Mouse (Mus musculus) small intestine, adult 2 months (tissue): ENCODE data around the gene Krt87. TPM values are rescaled to one million over a fixed set of nuclear protein-coding genes. Genes with fewer than 3 reads are reported as not detected.

Experiments used
- H3K27ac ChIP-seq: fragments of 200-500 bp; 2 replicates; pipeline ENCODE4 v1.5.1; 2012; ENCODE audit warnings: low read depth, low read length, control low read depth, inconsistent platforms; ENCODE audit not compliant: insufficient read depth
- H3K27me3 ChIP-seq: fragments of 200-500 bp; 2 replicates; pipeline ENCODE4 v1.6.1; 2012; ENCODE audit warnings: mild to moderate bottlenecking, moderate library complexity, low read length, inconsistent platforms; ENCODE audit not compliant: control insufficient read depth, insufficient read depth
- H3K36me3 ChIP-seq: fragments of 200-500 bp; 2 replicates; pipeline ENCODE4 v1.6.1; 2012; ENCODE audit warnings: mild to moderate bottlenecking, low read length, control low read depth, inconsistent platforms; ENCODE audit not compliant: control insufficient read depth, insufficient read depth
- H3K4me1 ChIP-seq: fragments of 200-500 bp; 2 replicates; pipeline ENCODE4 v1.6.1; 2012; ENCODE audit warnings: low read length, inconsistent platforms, mixed read lengths; ENCODE audit not compliant: control insufficient read depth, insufficient read depth, insufficient read length
- H3K4me3 ChIP-seq: fragments of 200-500 bp; 2 replicates; pipeline ENCODE4 v1.5.1; 2012; ENCODE audit warnings: low read depth, mild to moderate bottlenecking, control low read depth, inconsistent platforms, low read length, moderate library complexity
- CTCF ChIP-seq: fragments of 200-500 bp; IDR thresholded peaks from 2 replicates; pipeline ENCODE4 v1.5.1; 2012; ENCODE audit warnings: low read depth, mild to moderate bottlenecking, control low read depth, inconsistent platforms, low read length, moderate library complexity, mixed read lengths; ENCODE audit not compliant: insufficient replicate concordance, insufficient read length; ENCODE audit errors: extremely low read depth
- POLR2A ChIP-seq: fragments of 200-500 bp; IDR thresholded peaks from 2 replicates; pipeline ENCODE4 v1.6.1; 2012; ENCODE audit warnings: low read depth, mild to moderate bottlenecking, control low read depth, inconsistent platforms, low read length, moderate library complexity
- WGBS: fragments of 180-500 bp; shearing (Covaris S2); methylation state at CpG from one replicate; pipeline ENCODE4 v1.1.7; 2018; 5-methylcytosine and 5-hydroxymethylcytosine counted together
- polyA plus RNA-seq: library from polyadenylated mRNA; depleted of rRNA; stranded (reverse); fragments of >200 nt; gene quantifications from 2 replicates; pipeline ENCODE4 v1.2.3, GENCODE M21; 2012

Krt87 gene
- polyA plus RNA-seq, 1 experiment, result 0.30 TPM

DNA sequence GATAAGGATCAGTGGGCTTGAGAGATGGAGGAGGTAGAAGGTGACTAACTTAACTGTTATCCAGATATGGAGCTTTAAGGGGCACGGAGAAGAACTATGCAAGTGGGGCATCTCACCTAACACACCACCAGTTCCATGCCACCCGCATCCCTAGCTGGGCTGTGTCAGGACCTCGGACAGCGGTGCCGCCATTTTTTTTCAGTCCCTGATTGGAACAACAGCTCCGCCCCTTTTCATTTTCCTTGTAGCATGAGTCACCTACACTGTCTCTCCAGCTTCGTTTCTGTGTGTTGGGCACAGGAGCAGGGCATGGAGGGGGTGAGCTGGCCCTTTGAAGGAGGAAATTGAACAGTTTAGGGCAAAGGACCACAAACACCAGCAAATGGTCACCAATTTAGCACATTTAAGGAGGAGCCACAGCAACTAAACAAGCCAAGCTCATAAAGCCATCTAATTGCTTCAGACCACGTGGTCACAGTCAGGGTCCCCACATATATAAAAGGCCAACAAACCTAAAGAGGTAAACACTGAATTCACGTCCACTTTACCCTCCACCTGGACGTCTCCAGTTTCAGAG is 34.4 kb upstream of the Krt87 start, which contains the start of gene Krt86:
TSS of gene Krt86 (plus strand) at position 527 of the 577 bp plus-strand sequence.
- Histone ChIP-seq H3K36me3 (no peaks in the 10 kb centered on the region), H3K27me3 (no peaks in the 10 kb centered on the region), H3K4me1 (no peaks in the 10 kb centered on the region), H3K27ac (no peak within 1 kb of the TSS), H3K4me3 (no peak within 1 kb of the TSS)
- 16% methylated on average over 10 of the region's 10 CpGs for WGBS
- TF ChIP-seq CTCF (no peak), POLR2A (no peak)

GRCm38 (mm10) chr15:101469093-101469492 is 30.5 kb upstream of the Krt87 start:
- Histone ChIP-seq H3K4me1 (no peaks in the 10 kb centered on the region), H3K27me3 (no peaks in the 10 kb centered on the region), H3K36me3 (no peaks in the 10 kb centered on the region), H3K27ac (no peak overlapping the region), H3K4me3 (no peak overlapping the region)
- 64% methylated on average over 4 of the region's 4 CpGs for WGBS
- no peak for TF ChIP-seq POLR2A
- TF ChIP-seq CTCF, result no peak

DNA sequence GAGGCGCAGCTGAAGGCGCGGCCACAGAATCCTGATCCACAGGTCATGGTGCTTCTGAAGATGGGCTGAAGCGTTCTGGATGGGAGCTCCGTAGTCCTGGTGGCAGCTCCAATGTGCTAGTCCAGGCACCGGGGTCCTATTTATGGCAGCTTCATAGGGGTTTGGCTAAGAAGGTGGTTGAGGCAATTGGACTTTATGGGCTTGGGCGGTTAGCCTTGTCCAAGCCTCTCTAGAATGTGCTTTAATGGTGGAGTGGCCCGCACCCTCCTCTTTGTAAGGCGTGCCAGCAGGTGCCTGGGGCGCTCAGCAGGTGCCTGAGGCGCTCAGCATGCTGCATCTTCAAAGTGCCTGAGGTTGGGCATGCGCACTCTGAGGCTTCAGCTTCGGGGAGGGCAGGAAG is 25.0 kb upstream of the Krt87 start, which contains the start of gene Krt81:
TSS of gene Krt81 (minus strand) at position 101 of the 400 bp plus-strand sequence.
- WGBS, result 57% methylated on average over 13 of the region's 13 CpGs

DNA sequence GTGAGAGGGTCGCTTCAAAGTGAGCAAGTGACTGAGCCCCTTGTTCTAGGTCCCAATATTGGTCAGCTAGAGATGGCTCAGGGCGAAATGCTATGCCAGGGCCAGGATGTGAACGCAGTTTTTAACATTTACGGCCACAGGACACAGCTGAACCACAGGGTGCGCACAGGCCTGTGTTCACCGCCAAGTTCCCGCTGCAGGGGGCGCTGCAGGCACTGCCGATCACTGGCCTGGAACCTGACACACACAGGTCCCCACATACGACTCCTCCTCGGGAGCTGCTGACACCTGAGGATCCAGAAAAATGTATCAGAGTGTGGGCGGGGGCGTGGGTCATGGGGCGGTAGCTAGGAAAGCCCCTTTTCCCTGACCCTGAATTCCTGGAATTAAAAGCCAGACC is 20.7 kb upstream of the Krt87 start:
- 81% methylated on average over 14 of the region's 14 CpGs for WGBS
- no peaks in the 10 kb centered on the region for H3K27me3 ChIP-seq

More for the DNA sequence above, 25.0 kb upstream of the Krt87 start, which contains the start of gene Krt81:
- TF ChIP-seq CTCF (no peak), POLR2A (no peak)
- no peak within 1 kb of the TSS for H3K27ac ChIP-seq
- H3K4me1 ChIP-seq, result no peaks in the 10 kb centered on the region
- H3K27me3 ChIP-seq, result no peaks in the 10 kb centered on the region
- H3K4me3 ChIP-seq, result no peak within 1 kb of the TSS
- H3K36me3 ChIP-seq, result no peaks in the 10 kb centered on the region

GRCm38 (mm10) chr15:101458361-101458930 is 19.8 kb upstream of the Krt87 start:
- no peaks in the 10 kb centered on the region for H3K27me3 ChIP-seq
- no peaks in the 10 kb centered on the region for H3K36me3 ChIP-seq
- no peak overlapping the region for H3K4me3 ChIP-seq
- H3K27ac ChIP-seq, result no peak overlapping the region
- H3K4me1 ChIP-seq, result no peaks in the 10 kb centered on the region
- TF ChIP-seq POLR2A (no peak), CTCF (no peak)
- 49% methylated on average over 16 of the region's 16 CpGs for WGBS

More for the DNA sequence above, 20.7 kb upstream of the Krt87 start:
- Histone ChIP-seq H3K4me1 (no peaks in the 10 kb centered on the region), H3K36me3 (no peaks in the 10 kb centered on the region), H3K4me3 (no peak overlapping the region), H3K27ac (no peak overlapping the region)
- TF ChIP-seq CTCF, result no peak
- TF ChIP-seq POLR2A, result no peak

- H3K4me1 ChIP-seq, result peaks cover 2% of the 10 kb centered on the region; the same call in 1 of the 2 replicates
Measured at GRCm38 (mm10) chr15:101455891-101456290, 17.3 kb upstream of the Krt87 start.

GRCm38 (mm10) chr15:101455292-101455691 is 16.7 kb upstream of the Krt87 start:
- no peak overlapping the region for H3K27ac ChIP-seq
- no peak overlapping the region for H3K4me3 ChIP-seq
- TF ChIP-seq CTCF (no peak), POLR2A (no peak)
- WGBS, result 75% methylated on average over 2 of the region's 2 CpGs
- H3K36me3 ChIP-seq, result no peaks in the 10 kb centered on the region
- H3K4me1 ChIP-seq, result peaks cover 2% of the 10 kb centered on the region; the same call in 1 of the 2 replicates
- no peaks in the 10 kb centered on the region for H3K27me3 ChIP-seq

More at GRCm38 (mm10) chr15:101455891-101456290, 17.3 kb upstream of the Krt87 start:
- H3K4me3 ChIP-seq, result no peak overlapping the region
- TF ChIP-seq POLR2A (no peak), CTCF (no peak)
- WGBS, result 90% methylated on average over 6 of the region's 6 CpGs
- no peaks in the 10 kb centered on the region for H3K27me3 ChIP-seq
- H3K27ac ChIP-seq, result no peak overlapping the region
- no peaks in the 10 kb centered on the region for H3K36me3 ChIP-seq
